Mouse (Mus musculus) G1E (cell line): Measurements from ENCODE around the gene Stxbp4. TPM values are rescaled to one million over a fixed set of nuclear protein-coding genes. Genes with fewer than 3 reads are reported as not detected.

ENCODE experiments used
- ATAC-seq: 2 replicates; pipeline ENCODE4 v1.8.0; 2016; ENCODE audit warnings: mild to moderate bottlenecking; ENCODE audit not compliant: insufficient number of reproducible peaks, poor library complexity, low FRiP score, severe bottlenecking; ENCODE audit errors: extremely low read depth
- DNase-seq: peaks from one replicate; pipeline ENCODE4 v3.0.0; 2012; ENCODE audit warnings: low spot score
- H3K27me3 ChIP-seq: 2 replicates; pipeline ENCODE4 v1.6.1; 2012; ENCODE audit warnings: mild to moderate bottlenecking, low read length, inconsistent platforms; ENCODE audit not compliant: insufficient read depth
- H3K36me3 ChIP-seq: replicated peaks from 2 replicates; pipeline ENCODE3; 2012; ENCODE audit warnings: mild to moderate bottlenecking, inconsistent platforms
- H3K4me1 ChIP-seq: 2 replicates; pipeline ENCODE4 v1.6.1; 2012; ENCODE audit warnings: low read depth, low read length, inconsistent platforms, mixed read lengths; ENCODE audit not compliant: insufficient read depth
- H3K4me3 ChIP-seq: 2 replicates; pipeline ENCODE4 v1.5.1; 2012; ENCODE audit warnings: low read depth, mild to moderate bottlenecking, inconsistent platforms, low read length, moderate library complexity, mixed read lengths
- H3K9me3 ChIP-seq: replicated peaks from 2 replicates; pipeline ENCODE4 v1.6.1; 2012; ENCODE audit warnings: inconsistent platforms
- CTCF ChIP-seq: IDR thresholded peaks from 2 replicates; pipeline ENCODE4 v1.5.1; 2012; ENCODE audit warnings: low read depth, low read length, inconsistent platforms, mixed read lengths
- GATA1 ChIP-seq: IDR thresholded peaks from 2 replicates; pipeline ENCODE4 v1.6.1; 2012; ENCODE audit warnings: borderline replicate concordance, low read length, inconsistent platforms, mixed read lengths
- GATA2 ChIP-seq: IDR thresholded peaks from 2 replicates; pipeline ENCODE4 v1.6.1; 2012; ENCODE audit warnings: low read depth, low read length, inconsistent platforms, borderline replicate concordance
- POLR2AphosphoS5 ChIP-seq: IDR thresholded peaks from 2 replicates; pipeline ENCODE4 v1.6.1; 2012; ENCODE audit warnings: low read depth, low read length, inconsistent platforms; ENCODE audit not compliant: insufficient replicate concordance
- TAL1 ChIP-seq: conservative IDR thresholded peaks from 2 replicates; pipeline ENCODE4 v1.6.1; 2012; ENCODE audit warnings: low read depth, low read length, inconsistent platforms, mixed read lengths
- polyA plus RNA-seq: library from polyadenylated mRNA; stranded (reverse); fragments of >175 nt; gene quantifications from 2 replicates; pipeline ENCODE4 v1.2.3, GENCODE M21; 2012
- total RNA-seq, 2 experiments: library from RNA; stranded (forward) in 1 of 2; stranded (reverse) in 1 of 2; fragments of 200-1000 nt in 1 of 2; fragments of >200 nt in 1 of 2; fragmentation: Nextera tagmentation in 1 of 2; gene quantifications; 2 replicates each; pipeline ENCODE4 v1.2.3; 2014 to 2017

Stxbp4 gene
- total and polyA plus RNA-seq, 3 experiments: 0.28 to 23.5 (median 8.2) TPM

GRCm38 (mm10) chr11:90627751-90628150, 10.1 kb downstream of the Stxbp4 start:
- Histone ChIP-seq H3K4me3 (no peak overlapping the region), H3K9me3 (no peaks in the 10 kb centered on the region), H3K4me1 (peaks cover 2% of the 10 kb centered on the region; the same call in 1 of the 2 replicates), H3K27me3 (no peaks in the 10 kb centered on the region), H3K36me3 (peaks cover 3% of the 10 kb centered on the region)
- no peak for TF ChIP-seq CTCF
- no peak for TF ChIP-seq GATA1
- no peak for TF ChIP-seq GATA2
- no peak for TF ChIP-seq TAL1
- TF ChIP-seq POLR2AphosphoS5: no peak
- DNase-seq: no peak
- ATAC-seq: no peak

- Histone ChIP-seq H3K4me3 (no peak overlapping the region), H3K4me1 (peaks cover 2% of the 10 kb centered on the region; the same call in 1 of the 2 replicates), H3K27me3 (no peaks in the 10 kb centered on the region), H3K9me3 (no peaks in the 10 kb centered on the region), H3K36me3 (peaks cover 13% of the 10 kb centered on the region)
- ATAC-seq (no peak), DNase-seq (no peak)
- TF ChIP-seq GATA1 (no peak), CTCF (no peak), GATA2 (no peak), POLR2AphosphoS5 (no peak), TAL1 (no peak)
Measured at GRCm38 (mm10) chr11:90625174-90625573, 12.7 kb downstream of the Stxbp4 start.

- H3K36me3 ChIP-seq: peaks cover 15% of the 10 kb centered on the region
- ATAC-seq (no peak), DNase-seq (no peak)
- no peak overlapping the region for H3K4me3 ChIP-seq
- peaks cover 4% of the 10 kb centered on the region for H3K4me1 ChIP-seq
- no peaks in the 10 kb centered on the region for H3K27me3 ChIP-seq
- no peaks in the 10 kb centered on the region for H3K9me3 ChIP-seq
- TF ChIP-seq GATA2 (no peak), CTCF (peak; percentile 42)
Measured at GRCm38 (mm10) chr11:90623477-90623876, 14.4 kb downstream of the Stxbp4 start.

GRCm38 (mm10) chr11:90622500-90622899, 15.4 kb downstream of the Stxbp4 start:
- DNase-seq (no peak), ATAC-seq (no peak)
- TF ChIP-seq GATA1 (no peak), CTCF (no peak), GATA2 (no peak), POLR2AphosphoS5 (no peak)
- Histone ChIP-seq H3K36me3 (peaks cover 20% of the 10 kb centered on the region), H3K4me1 (peaks cover 7% of the 10 kb centered on the region), H3K27me3 (no peaks in the 10 kb centered on the region), H3K4me3 (no peak overlapping the region), H3K9me3 (no peaks in the 10 kb centered on the region)

GRCm38 (mm10) chr11:90622044-90622443, 15.8 kb downstream of the Stxbp4 start:
- ATAC-seq: no peak
- no peak overlapping the region for H3K4me3 ChIP-seq
- H3K36me3 ChIP-seq: peaks cover 20% of the 10 kb centered on the region
- no peak for DNase-seq
- peaks cover 7% of the 10 kb centered on the region for H3K4me1 ChIP-seq
- H3K27me3 ChIP-seq: no peaks in the 10 kb centered on the region
- no peaks in the 10 kb centered on the region for H3K9me3 ChIP-seq
- no peak for TF ChIP-seq GATA2
- TF ChIP-seq GATA1: no peak
- TF ChIP-seq CTCF: no peak
- no peak for TF ChIP-seq POLR2AphosphoS5
- no peak for TF ChIP-seq TAL1

GRCm38 (mm10) chr11:90616431-90616830, 21.5 kb downstream of the Stxbp4 start:
- DNase-seq (no peak), ATAC-seq (no peak)
- H3K4me1 ChIP-seq: peaks cover 14% of the 10 kb centered on the region
- peaks cover 32% of the 10 kb centered on the region for H3K36me3 ChIP-seq
- TF ChIP-seq GATA1: no peak
- TF ChIP-seq GATA2: no peak
- no peak for TF ChIP-seq TAL1
- 0 out of 2 replicates have a peak, but pooled peaks have one; percentile 5 for TF ChIP-seq CTCF
- H3K4me3 ChIP-seq: no peak overlapping the region
- no peaks in the 10 kb centered on the region for H3K27me3 ChIP-seq
- no peaks in the 10 kb centered on the region for H3K9me3 ChIP-seq

- DNase-seq (no peak), ATAC-seq (peak; percentile 70)
- TF ChIP-seq GATA2 (no peak), TAL1 (no peak), CTCF (no peak), POLR2AphosphoS5 (no peak), GATA1 (no peak)
Measured at GRCm38 (mm10) chr11:90614743-90615142, 23.1 kb downstream of the Stxbp4 start.

More at GRCm38 (mm10) chr11:90614743-90615142, 23.1 kb downstream of the Stxbp4 start:
- Histone ChIP-seq H3K36me3 (peaks cover 28% of the 10 kb centered on the region), H3K27me3 (no peaks in the 10 kb centered on the region), H3K4me1 (peaks cover 14% of the 10 kb centered on the region), H3K4me3 (no peak overlapping the region), H3K9me3 (no peaks in the 10 kb centered on the region)
